Mouse (Mus musculus): ENCODE results near the gene Olfr871.
"Not testable (repeated sequence)": the region's sequence is repeated elsewhere in the genome, so short reads cannot be mapped to it uniquely, and the experiment has no call there.

The Olfr871 gene

GRCm38 (mm10) chr9:20211907-20212306 is at the start of gene Olfr871:
Gene Olfr871 (plus strand): TSS chr9:20212207.
- no peak for DNase-seq (ENCODE audit: extremely low read depth, insufficient read length, low spot score)

- no peak for DNase-seq (ENCODE audit: extremely low read depth, insufficient read length, low spot score)
Observed at GRCm38 (mm10) chr9:20173957-20174356, 38.0 kb upstream of the Olfr871 start, which contains the start of gene Olfr870. Gene Olfr870 (minus strand): TSS chr9:20174057.

- DNase-seq (ENCODE audit: extremely low read depth, insufficient read length, low spot score), result no peak
Observed at GRCm38 (mm10) chr9:20179463-20179862, 32.5 kb upstream of the Olfr871 start.

DNA sequence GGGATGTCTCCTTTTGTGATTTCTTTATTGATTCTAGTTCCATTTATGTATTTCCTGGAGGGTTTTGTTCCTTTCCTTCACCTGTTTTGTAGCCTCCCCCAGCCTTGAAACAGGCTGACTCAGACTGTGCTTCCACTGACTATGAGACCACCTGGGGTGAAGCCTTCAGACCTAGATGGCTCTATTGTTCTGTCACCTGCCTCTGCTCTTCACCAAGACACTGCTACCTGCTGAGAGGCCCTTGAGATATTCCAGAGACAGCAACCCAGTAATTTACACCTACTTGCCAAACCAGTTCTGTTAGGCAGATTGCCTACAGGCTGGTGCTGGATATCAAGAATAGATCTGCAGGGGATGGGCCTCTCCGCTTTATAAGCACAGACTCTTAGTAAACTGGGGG is 9.9 kb upstream of the Olfr871 start:
- no peak for DNase-seq (ENCODE audit: extremely low read depth, insufficient read length, low spot score)

- DNase-seq (ENCODE audit: extremely low read depth, insufficient read length, low spot score), result not testable (repeated sequence)
Observed at GRCm38 (mm10) chr9:20203413-20203984, 8.5 kb upstream of the Olfr871 start.

DNA sequence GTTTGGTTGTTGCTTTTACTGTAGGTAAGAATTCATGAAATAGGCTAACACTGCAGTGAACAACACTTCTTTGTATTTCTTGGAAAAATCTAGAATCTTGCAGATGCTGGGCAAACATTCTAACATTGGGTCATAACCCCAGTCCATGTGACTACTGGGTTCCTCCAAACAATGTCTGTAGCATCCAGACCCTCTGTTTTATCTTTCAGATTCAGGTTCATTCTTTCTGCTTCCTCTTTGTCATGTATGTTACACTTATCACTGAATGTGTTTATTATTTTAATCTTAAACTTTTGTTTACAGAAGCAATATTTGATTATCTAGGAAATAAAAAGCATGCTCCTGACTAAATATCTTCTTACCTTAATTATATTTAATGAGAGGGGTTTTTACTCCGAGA is 1.2 kb upstream of the Olfr871 start:
- no peak for DNase-seq (ENCODE audit: extremely low read depth, insufficient read length, low spot score)

GRCm38 (mm10) chr9:20211477-20211876 is 530 bp upstream of the Olfr871 start:
- DNase-seq (ENCODE audit: extremely low read depth, insufficient read length, low spot score), result no peak

DNA sequence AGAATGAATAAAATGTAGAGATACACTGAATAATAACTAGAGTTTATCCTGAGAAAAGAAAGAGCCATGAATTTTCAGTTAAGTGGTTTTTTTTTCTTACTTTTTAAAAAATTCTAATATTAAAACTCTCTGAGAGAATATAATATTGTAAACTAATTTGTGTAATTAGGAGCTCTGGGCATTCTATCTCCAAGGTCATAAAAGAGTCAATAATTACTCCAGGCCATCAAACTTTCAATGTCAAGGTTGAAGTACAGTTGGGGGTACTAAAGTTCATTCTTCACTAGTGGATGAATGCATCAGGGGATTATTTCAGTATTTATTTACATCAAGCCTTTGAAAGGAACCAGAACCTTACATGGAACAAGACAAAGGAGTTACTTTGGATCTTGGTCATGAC is 24.8 kb downstream of the Olfr871 start, which contains the start of gene Olfr872:
TSS of gene Olfr872 (plus strand) at position 301 of the 400 bp plus-strand sequence.
- no peak for DNase-seq (ENCODE audit: extremely low read depth, insufficient read length, low spot score)

DNA sequence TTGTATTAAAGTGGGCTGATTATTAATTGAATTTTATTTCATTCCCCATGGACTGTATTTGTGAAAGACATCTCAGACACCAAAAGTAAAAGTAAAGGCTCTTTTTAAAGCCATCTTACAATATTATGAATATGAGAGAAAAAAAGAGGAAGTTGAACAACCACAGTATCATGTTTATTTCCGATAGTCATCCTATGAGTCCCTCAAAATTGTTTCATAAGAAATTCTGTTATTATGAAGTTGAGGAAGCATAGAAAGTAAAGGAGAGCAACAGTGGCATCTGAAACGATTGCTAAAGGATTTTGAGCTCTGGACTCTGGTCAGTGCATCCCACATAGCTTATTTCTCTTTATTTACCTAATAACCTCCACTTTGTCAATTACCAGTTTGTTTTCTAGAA is 25.4 kb downstream of the Olfr871 start:
- DNase-seq (ENCODE audit: extremely low read depth, insufficient read length, low spot score), result no peak

Data from 3134 (cell line).